Mouse (Mus musculus): ENCODE results near the gene Itpr2. TPM values are rescaled to one million over a fixed set of nuclear protein-coding genes. Genes with fewer than 3 reads are reported as not detected.

The Itpr2 gene
- total RNA-seq (2021), result 10 to 100 TPM; 11.9 to 17.1 TPM

GRCm38 (mm10) chr6:146501866-146502804 lies at the start of gene Itpr2:
TSS of gene Itpr2 (minus strand) at chr6:146502223.
- DNase-seq (ENCODE audit: low spot score in 2 of 2), result peak; percentile 63 to 69
- intact Hi-C loops (cut with DNase I), result loop anchor here (5.0 kb wide), 1 partner anchor 90 kb away; no protein-coding TSS in a partner anchor

GRCm38 (mm10) chr6:146551326-146551725 lies 49.3 kb upstream of the Itpr2 start:
- DNase-seq (ENCODE audit: low spot score in 2 of 2), result no peak
- intact Hi-C loops (cut with DNase I), result no loop called here

DNA sequence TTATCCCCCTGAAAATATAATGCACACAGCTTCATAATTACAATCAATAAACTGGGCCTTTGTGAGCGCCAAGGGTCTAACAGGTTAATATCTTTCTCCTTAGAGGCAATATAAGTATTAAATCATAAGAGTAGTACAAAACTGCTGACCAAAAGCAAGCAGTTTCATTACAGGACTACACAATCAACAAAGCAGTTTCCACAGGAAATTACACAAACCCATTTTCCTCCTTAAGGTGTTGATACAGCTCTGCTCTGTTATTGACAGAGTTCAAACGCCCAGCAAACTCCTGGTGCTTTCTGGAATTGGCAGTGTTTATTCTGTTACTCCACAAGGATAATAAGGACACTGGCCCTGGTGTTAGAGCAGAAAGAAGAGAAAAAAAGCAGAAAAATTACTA lies 48.4 kb upstream of the Itpr2 start:
- intact Hi-C loops (cut with DNase I), result no loop called here
- no peak for DNase-seq (ENCODE audit: low spot score in 2 of 2)

GRCm38 (mm10) chr6:146545289-146545865 lies 43.4 kb upstream of the Itpr2 start:
- no peak for DNase-seq (ENCODE audit: low spot score in 2 of 2)
- intact Hi-C loops (cut with DNase I), result no loop called here

- intact Hi-C loops (cut with DNase I), result no loop called here
- DNase-seq (ENCODE audit: low spot score in 2 of 2), result no peak
Measured at GRCm38 (mm10) chr6:146544622-146545021, 42.6 kb upstream of the Itpr2 start.

DNA sequence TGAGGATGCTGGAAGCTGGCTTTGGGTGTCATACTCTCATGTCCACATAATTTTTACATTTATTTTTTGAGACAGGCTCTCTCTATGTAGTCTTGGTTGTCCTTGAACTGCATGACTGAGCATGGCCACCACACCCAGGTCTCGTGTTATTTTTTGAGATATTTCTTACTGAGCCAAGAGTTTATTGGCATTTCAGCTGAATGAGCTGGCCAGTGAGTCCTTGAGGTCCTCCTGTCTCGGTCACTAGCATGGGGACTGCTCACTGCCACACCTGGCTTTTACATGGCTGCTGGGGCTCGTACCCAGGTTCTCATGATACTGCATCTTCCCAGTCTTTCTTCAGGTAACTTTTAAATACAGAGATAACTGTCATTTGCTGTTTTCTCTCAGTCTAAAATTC lies 38.4 kb upstream of the Itpr2 start:
- no peak for DNase-seq (ENCODE audit: low spot score in 2 of 2)
- intact Hi-C loops (cut with DNase I), result no loop called here

DNA sequence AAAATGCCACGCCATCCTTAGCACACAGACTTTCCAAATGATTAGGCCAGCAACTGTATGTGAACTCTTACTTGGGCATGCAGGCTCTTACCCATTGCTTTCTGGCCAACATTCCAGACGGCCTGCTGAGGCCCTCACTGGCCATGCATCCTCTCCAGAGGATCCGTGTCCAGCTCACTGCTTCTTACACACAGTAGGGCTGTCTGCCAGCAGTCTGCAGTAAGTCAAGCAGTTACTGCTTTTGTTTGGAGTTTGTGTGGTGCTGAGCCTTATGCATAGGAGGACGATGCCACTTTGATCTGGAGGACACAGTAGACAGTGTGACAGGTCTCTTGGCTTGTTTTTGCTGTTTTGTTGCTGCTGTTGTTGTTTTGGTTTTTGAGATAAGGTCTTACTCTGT lies 36.6 kb upstream of the Itpr2 start:
- intact Hi-C loops (cut with DNase I), result no loop called here
- no peak for DNase-seq (ENCODE audit: low spot score in 2 of 2)

DNA sequence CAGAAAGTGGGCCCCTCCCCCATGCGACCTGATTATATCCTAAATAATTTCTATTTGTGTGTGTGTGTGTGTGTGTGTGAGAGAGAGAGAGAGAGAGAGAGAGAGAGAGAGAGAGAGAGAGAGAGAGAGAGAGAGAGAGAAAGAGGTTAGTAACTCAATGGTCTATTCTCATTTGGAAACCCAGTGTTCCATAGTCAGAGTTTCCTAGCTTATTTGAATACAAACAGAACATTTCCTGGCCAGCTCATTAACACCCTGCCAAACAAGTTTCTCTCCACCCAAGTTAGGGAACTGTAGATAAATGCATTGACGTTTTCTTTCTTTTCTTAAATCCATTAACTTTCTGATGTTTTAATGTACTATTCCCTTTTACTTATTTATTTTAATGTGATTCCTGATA lies 36.0 kb upstream of the Itpr2 start:
- no peak for DNase-seq (ENCODE audit: low spot score in 2 of 2)
- intact Hi-C loops (cut with DNase I), result no loop called here

- no peak for DNase-seq (ENCODE audit: low spot score in 2 of 2)
- intact Hi-C loops (cut with DNase I), result no loop called here
Measured at GRCm38 (mm10) chr6:146537111-146537510, 35.1 kb upstream of the Itpr2 start.

DNA sequence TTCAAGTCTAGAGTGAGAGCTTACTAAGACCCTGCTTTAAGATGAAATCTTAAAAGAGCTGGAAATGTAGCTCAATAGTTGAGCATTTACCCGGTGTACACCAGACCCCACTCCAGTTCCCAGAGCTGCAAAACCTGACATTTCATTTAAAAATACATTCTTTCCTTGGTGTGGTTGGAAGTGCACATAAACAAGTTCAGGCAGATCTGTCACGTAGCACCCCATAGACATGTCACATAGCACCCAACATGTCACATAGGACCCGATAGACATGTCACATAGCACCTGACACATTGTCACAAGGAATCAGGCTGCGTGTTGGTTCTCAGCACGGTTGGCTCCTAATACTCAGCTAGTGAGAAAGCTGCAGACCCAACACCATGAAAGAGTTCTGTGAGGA lies 33.5 kb upstream of the Itpr2 start:
- intact Hi-C loops (cut with DNase I), result no loop called here
- DNase-seq (ENCODE audit: low spot score in 2 of 2), result no peak

DNA sequence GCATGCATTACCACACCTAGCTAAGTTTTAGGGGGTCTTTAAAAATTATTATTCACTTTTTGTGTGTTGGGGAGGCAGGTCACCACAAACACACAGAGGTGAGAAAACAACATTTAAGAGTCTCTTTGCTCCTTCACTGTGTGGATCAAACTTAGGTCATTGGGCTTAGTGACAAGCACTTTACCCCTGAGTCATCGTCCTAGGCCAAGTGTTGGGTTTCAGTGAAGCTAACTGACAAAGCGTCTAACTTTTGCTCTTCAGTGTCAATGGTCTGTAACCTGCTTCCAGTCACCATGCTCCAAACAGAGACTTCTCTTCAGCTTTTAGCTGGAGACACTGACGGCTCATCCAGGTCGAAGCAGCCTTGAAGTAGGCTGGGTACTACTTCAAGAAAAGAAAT lies 31.1 kb upstream of the Itpr2 start:
- no peak for DNase-seq (ENCODE audit: low spot score in 2 of 2)
- intact Hi-C loops (cut with DNase I), result no loop called here

DNA sequence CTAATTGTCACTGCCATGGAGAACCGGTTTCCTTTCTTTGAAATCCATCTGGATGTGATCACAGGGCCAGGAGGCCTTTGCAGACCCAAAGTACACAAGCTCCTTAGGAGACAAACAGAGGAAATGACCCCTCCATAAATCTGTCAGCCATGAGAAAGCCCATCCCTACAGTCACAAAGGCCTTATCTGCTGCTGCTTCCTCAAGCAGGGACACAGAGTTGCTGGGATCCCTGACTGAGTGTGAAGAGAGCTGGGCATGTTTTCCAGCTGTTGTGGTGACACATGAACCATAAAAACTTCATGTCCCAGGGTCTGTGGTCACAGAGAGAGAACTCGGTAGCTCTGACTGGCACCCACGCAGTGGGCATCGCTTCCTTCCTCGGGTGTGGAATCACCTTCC lies 28.7 kb upstream of the Itpr2 start:
- intact Hi-C loops (cut with DNase I), result no loop called here

GRCm38 (mm10) chr6:146530363-146530762 lies 28.3 kb upstream of the Itpr2 start:
- no peak for DNase-seq (ENCODE audit: low spot score in 2 of 2)
- intact Hi-C loops (cut with DNase I), result no loop called here

More for the DNA sequence above, 28.7 kb upstream of the Itpr2 start:
- no peak for DNase-seq (ENCODE audit: low spot score in 2 of 2)

- DNase-seq (ENCODE audit: low spot score in 2 of 2), result no peak
- intact Hi-C loops (cut with DNase I), result no loop called here
Measured at GRCm38 (mm10) chr6:146527537-146527936, 25.5 kb upstream of the Itpr2 start.

- no peak for DNase-seq (ENCODE audit: low spot score in 2 of 2)
- intact Hi-C loops (cut with DNase I), result no loop called here
Measured at GRCm38 (mm10) chr6:146525500-146525899, 23.5 kb upstream of the Itpr2 start.

- no peak for DNase-seq (ENCODE audit: low spot score in 2 of 2)
- intact Hi-C loops (cut with DNase I), result no loop called here
Measured at GRCm38 (mm10) chr6:146521456-146522245, 19.6 kb upstream of the Itpr2 start.

GRCm38 (mm10) chr6:146519019-146519418 lies 17.0 kb upstream of the Itpr2 start:
- intact Hi-C loops (cut with DNase I), result no loop called here
- no peak for DNase-seq (ENCODE audit: low spot score in 2 of 2)

DNA sequence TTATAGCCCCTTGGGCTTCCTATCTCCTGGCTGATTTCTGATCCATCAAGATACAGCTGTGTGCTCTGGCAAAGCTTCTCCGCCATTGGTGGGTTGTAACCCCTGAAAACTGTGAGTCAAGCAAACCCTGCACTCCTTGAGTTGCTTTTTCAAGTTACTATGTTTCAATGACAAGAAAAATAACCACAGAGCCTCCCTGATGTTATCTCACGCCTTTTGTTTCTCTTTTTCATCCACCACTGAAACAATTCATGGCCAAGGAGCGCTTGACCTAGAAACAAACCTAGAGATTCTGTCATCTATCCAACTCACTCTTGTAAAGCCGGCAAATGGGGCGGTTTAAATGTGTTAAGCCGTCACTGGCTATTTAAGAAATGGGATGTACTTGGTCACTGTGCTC lies 13.9 kb upstream of the Itpr2 start:
- DNase-seq (ENCODE audit: low spot score in 2 of 2), result no peak
- intact Hi-C loops (cut with DNase I), result no loop called here

DNA sequence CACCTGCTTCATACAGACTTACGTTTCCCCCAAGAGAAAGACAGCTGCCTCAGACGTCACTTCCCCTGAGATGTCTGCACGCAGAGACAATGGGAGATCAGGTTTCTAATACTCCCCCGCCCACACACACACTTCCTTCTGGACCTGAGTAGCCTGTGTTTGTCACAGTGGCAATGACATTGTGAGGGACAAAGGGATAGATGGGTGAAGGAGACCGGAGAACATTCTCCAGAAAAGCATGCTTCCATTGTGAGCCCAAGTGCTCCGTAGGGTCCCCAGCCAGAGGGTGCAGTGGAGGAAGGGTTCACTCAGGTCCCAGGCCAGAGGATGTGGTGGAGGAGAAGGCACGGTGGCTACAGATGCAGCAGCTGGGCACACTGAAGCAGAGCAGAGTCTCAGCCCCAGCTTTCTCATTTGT lies 12.5 kb upstream of the Itpr2 start:
- intact Hi-C loops (cut with DNase I), result no loop called here
- DNase-seq (ENCODE audit: low spot score in 2 of 2), result no peak

GRCm38 (mm10) chr6:146513899-146514298 lies 11.9 kb upstream of the Itpr2 start:
- no peak for DNase-seq (ENCODE audit: low spot score in 2 of 2)
- intact Hi-C loops (cut with DNase I), result no loop called here

All from left cerebral cortex, postnatal 36 days (tissue).